Mouse (Mus musculus) spleen, postnatal 10 days (tissue): Measurements from ENCODE around the gene Osbpl6.

Experiments used
- DNase-seq, 2 experiments: peaks; one replicate each; pipeline ENCODE4 v3.0.0; 2021 to 2022; ENCODE audit warnings: low spot score in 2 of 2

Gene Osbpl6

GRCm38 (mm10) chr2:76406151-76406936 is at the start of gene Osbpl6:
TSS of gene Osbpl6 (plus strand) at chr2:76406508.
- peak; percentile 8 to 20 for DNase-seq

DNA sequence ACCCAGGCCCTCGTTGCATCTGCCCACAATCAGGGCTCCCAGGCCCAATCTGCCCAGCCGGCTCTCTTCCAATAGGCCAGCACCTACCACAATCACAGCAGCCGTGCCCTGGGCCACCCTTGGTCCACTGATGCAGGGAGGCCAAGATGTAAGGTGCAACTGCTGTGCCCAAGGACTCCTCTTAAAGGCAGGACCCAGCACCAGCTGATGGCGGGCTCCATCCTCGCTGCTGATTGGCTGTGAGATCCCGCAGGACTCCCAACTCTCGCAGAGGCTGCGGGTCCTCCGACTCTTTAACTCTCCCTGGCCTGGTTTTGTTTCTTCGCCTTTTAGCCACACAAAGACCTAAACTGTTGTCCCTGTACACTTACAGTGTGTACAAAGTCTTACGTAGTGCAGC is 46.1 kb upstream of the Osbpl6 start, which contains the start of gene Cyct:
Cyct (minus strand) TSS at position 225 of the 400 bp plus-strand sequence.
- no peak for DNase-seq

DNA sequence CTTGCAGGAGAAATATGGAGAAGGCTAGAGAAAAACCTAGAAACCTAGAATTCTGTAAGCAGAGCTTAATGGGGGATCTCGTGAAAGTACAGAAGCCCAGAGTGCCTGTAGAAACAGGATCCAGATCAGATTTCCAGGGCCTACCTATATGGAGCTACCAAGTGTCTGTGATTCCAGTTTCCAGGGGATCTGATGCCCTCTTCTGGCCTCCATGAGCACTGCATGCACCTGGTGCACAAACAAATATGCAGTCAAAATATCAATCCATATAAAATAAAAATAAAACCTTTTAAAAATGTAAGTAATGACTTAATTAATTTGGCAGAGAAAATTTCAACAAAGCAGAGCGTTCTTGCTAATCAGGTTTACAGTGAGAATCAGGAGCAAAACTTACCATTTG is 44.2 kb upstream of the Osbpl6 start:
- peak in 1 of 2 experiments; percentile 25 for DNase-seq

GRCm38 (mm10) chr2:76365811-76366210 is 40.5 kb upstream of the Osbpl6 start:
- no peak for DNase-seq

- DNase-seq, result peak; percentile 72 to 89
These were observed 39.0 kb upstream of the Osbpl6 start for GRCm38 (mm10) chr2:76367188-76367922.

GRCm38 (mm10) chr2:76368861-76369660 is 37.2 kb upstream of the Osbpl6 start:
- DNase-seq, result no peak

DNA sequence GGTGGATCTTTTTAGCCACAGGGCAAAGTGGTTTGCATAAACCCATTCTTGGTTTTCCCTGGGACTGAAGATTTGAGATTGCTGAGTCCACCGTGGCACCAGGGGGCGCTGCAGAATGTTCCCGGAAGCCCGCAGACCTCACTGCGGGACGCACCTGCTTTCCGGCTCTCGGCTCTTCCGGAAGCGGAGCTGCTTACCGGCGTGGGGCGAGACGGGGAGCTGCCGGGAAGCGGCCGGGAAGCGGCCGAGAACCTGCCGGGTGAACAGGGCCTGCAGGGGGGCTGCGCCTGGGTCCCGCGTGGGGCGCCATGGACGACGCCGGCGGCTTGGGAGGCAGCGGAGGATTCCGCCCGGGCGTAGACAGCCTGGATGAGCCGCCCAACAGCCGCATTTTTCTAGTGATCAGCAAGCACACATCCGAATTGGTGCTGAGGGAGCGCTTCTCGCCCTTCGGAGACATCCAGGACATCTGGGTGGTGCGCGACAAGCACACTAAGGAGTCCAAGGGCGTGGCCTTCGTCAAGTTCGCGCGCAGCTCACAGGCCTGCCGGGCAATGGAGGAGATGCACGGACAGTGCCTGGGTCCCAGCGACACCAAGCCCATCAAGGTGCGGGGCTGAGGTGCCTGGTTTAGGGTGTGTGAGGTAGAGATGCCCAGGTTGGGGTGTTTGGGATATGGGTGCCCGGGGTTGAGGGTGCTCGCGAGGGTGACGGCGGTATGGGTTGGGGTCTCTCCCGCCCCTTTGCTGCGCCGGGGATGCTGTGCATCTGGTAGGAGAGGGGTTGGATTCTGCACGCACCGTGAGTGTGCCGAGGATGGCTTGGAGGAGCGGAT is 36.3 kb upstream of the Osbpl6 start, which contains the start of gene Rbm45:
Rbm45 (plus strand) TSS at position 164 of the 835 bp plus-strand sequence.
- peak; percentile 85 to 94 for DNase-seq

DNA sequence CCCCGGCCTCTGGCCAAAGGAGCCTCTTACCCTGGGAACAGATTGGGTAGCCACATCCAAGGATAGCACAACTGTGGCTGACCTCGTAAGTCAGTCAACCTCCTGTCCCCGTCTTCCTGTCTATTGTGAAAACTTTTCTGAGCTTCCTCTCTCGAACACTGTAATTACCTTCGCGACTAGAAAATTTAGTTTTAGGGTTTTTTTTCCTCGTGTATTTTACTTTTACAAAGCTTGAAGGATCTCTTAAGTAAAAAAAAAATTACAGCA is 35.7 kb upstream of the Osbpl6 start:
- DNase-seq, result no peak

DNA sequence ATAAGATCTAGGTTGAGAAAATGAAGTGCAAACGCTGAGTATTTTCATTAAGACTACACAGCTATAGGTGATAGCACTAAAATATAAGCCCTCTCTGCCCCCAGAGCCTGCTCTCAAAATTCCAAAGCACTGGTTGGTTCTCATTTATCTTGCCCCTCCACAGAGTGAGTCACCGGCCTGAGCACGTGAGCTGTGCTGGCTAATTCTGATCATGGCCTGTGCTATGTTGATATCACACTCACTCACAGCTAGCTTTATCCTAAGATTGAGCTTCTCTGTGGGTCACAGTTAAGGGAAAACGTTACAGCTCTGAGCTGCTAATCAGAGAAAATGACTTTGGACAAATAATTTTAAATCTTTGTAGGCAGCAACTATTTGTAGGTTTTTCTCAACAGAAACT is 34.1 kb upstream of the Osbpl6 start:
- DNase-seq, result no peak

- DNase-seq, result no peak
These were observed 31.6 kb upstream of the Osbpl6 start for GRCm38 (mm10) chr2:76374544-76375206.

DNA sequence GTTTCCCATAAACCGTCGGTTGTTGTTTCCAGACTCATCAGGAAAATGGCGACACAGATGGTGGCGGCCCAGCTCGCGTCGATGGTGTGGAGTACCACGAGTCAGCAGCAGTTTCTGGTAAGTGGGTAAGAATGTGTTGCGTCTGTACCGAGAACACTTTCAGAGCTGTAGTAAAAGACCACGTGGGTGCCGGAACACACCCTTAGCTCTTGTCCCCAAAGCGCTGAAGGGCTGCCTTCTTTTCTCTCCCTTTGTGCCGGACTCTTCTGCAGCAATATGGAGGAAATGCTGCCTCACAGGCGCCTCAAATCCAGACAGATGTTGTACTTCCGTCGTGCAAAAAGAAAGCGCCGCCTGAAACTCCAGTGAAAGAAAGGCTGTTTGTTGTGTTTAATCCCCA is 27.7 kb upstream of the Osbpl6 start:
- DNase-seq, result no peak

DNA sequence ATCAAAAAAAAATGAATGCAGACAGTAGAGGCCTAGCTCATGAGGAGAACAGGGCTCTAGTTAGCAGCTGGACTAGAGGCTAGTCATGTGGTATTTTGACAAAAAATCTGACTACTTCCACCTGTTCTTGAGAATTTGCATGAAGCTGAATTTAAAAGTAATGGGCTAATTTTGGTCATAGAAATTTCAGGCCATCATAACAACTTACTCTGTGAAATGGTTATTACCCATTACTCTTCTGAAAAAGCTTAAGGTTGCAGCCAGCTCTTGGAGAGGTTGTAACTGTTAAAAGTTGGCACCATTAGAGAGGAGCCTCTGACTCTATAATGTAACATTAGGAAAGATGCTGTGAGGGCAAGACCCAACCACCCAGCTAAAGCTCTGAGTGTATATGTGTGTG is 19.8 kb upstream of the Osbpl6 start:
- DNase-seq, result no peak

GRCm38 (mm10) chr2:76400178-76400577 is 6.1 kb upstream of the Osbpl6 start:
- DNase-seq, result no peak

- no peak for DNase-seq
These were observed 635 bp upstream of the Osbpl6 start for GRCm38 (mm10) chr2:76405596-76406150.

- peak; percentile 7 to 17 for DNase-seq
These were observed 681 bp downstream of the Osbpl6 start for GRCm38 (mm10) chr2:76406937-76407441.

GRCm38 (mm10) chr2:76409526-76409925 is 3.2 kb downstream of the Osbpl6 start:
- no peak for DNase-seq

DNA sequence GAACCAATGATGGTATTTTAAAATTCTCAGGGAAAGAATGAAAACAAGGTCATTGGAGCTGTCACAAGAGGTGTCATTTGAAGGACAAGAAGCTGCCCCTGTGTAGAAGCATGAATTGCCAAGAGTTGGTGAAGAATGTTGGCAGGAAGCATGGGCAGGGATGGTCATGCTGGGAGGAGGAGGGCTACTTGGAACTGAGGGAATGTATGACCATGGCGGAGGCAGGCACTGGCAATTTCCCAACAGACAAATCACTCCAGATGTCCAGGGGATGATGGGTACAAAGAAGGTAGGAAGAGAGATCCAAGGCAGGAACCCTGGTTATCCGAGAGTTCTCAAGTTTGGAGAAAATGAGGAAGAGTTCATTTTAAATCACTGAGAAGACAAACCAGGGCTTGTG is 3.7 kb downstream of the Osbpl6 start:
- no peak for DNase-seq

GRCm38 (mm10) chr2:76412924-76413323 is 6.6 kb downstream of the Osbpl6 start:
- DNase-seq, result no peak

DNA sequence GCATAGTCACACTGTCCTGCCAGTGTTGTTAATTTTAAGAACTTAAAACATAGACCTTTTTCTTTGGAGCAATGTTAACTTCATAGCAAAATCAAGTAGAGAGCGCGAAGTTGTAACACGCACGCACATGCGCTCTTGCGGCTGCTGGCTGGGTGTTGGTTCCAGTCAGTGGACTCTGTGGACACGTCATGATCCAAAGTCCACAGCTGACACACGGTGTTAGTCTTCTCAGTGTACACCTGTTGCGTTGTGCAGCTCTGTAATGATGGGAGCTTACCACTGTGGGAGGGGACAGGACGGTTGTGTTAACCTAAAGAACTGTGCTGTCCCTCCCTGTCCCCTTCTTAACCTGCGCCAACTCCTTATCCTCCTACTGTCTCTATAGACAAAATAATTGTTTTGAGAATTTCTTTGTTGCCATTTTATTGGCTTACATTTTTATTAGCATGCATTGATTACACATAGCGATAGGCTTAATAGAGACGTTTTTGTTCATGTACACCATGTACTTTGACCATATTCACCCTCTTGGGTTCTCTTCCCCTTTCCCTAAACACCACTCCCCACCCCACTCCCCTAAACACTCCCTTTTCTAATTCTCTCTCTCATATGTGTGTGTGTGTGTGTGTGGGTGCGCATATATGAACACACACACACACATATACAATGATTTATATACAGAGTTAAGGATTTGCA is 11.3 kb downstream of the Osbpl6 start:
- DNase-seq, result no peak

DNA sequence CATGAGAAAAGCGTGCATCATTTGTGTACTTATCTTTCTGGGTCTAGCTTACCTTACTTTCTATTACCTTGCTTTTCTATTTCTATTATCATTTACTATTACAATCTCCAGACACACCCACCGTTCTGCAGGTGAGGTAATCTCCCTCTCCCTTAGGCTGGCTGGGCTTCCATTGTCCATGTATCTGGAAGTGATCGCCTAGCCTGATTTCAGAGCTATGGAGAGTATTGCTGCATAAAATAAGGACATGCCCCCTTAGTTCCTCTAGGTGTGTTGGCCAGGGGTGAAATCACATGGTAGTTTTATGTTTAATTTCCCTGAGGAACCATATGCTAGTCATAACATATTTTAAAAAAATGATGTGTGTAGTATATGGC is 11.8 kb downstream of the Osbpl6 start:
- DNase-seq, result no peak
